Mouse (Mus musculus) CD4-positive, CD25-positive, alpha-beta regulatory T cell, adult 9 weeks (primary cell): Measurements from ENCODE around the gene Pex5. TPM values are rescaled to one million over a fixed set of nuclear protein-coding genes. Genes with fewer than 3 reads are reported as not detected.

Experiments used
- polyA plus RNA-seq: library from polyadenylated mRNA; unstranded; fragments of 100-300 nt; shearing (Covaris generic); gene quantifications from one replicate; pipeline ENCODE4 v1.2.1, GENCODE M21; 2017

The Pex5 gene
- polyA plus RNA-seq, result 36.7 TPM

DNA sequence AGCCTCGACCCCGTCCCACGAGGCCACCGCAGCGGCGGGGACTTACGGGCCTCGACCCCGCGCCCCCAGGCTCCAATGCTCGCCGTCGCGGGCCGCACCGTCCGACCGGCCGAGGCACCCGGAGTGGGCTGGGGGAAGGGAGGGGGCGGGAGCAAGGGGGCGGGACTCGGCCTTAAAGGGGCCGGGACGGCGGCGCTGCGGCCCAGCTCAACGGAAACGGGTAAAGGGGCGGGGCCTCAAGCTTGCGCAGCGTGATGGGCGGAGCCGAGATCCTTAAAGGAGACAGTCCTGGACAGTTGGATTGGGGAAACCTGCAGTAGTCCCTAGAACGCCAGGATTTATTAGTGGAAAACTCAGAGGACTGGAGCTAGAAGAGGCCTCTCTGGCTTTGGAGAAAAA is at the start of gene Pex5:
Gene Pex5, minus strand, starts transcription at position 141 of the 399 bp plus-strand sequence.

Other genes starting within 250 kb of the Pex5 start
- not detected for gene Vmn2r27, start 183.2 kb downstream of the Pex5 start, polyA plus RNA-seq
- gene Cd163, start 110.4 kb downstream of the Pex5 start, polyA plus RNA-seq, result 0.48 TPM
- gene Clstn3, start 49.7 kb upstream of the Pex5 start, polyA plus RNA-seq, result not detected
- not detected for gene C1rl, start 78.0 kb upstream of the Pex5 start, polyA plus RNA-seq
- gene C1ra, start 97.3 kb upstream of the Pex5 start, polyA plus RNA-seq, result 0.17 TPM
- not detected for gene C1s1, start 127.3 kb upstream of the Pex5 start, polyA plus RNA-seq
- not detected for gene C1rb, start 155.2 kb upstream of the Pex5 start, polyA plus RNA-seq
- not detected for gene C1s2, start 221.0 kb upstream of the Pex5 start, polyA plus RNA-seq
- 77.1 TPM for gene Lpcat3, start 248.0 kb upstream of the Pex5 start, polyA plus RNA-seq